Mouse (Mus musculus): ENCODE results near the gene Lrrc8a.

Gene Lrrc8a

GRCm38 (mm10) chr2:30299525-30299924 lies 62.0 kb downstream of the Lrrc8a start:
- no peak for DNase-seq (ENCODE audit: low read depth, low spot score)

GRCm38 (mm10) chr2:30299966-30300365 lies 62.5 kb downstream of the Lrrc8a start:
- no peak for DNase-seq (ENCODE audit: low read depth, low spot score)

GRCm38 (mm10) chr2:30306087-30306486 lies 68.6 kb downstream of the Lrrc8a start:
- no peak for DNase-seq (ENCODE audit: low read depth, low spot score)

- DNase-seq (ENCODE audit: low read depth, low spot score) = no peak
These were observed 71.8 kb downstream of the Lrrc8a start for GRCm38 (mm10) chr2:30309351-30309750.

- DNase-seq (ENCODE audit: low read depth, low spot score) = no peak
These were observed 74.0 kb downstream of the Lrrc8a start for GRCm38 (mm10) chr2:30311481-30311880.

Measured in ES-CJ7 (cell line).